Mouse (Mus musculus): ENCODE results near the gene Fbxo17.

DNA sequence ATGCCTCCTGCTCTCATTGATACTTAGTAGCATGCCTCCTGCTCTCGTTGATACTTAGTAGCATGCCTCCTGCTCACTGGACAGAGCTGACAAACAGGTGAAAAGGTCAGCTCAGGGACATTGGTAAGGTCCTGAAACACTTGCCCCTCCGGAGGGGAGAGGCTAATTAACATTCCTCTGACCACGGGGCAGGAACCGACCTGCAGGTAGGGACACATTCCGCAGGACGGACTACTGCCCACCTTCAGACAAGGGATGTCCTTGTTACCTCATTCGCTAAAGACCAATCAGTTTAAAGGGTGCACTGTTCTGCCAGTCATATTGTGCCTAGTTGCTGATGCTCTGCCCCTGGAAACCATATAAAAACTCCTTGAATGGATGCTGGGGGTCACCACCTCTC is 25.5 kb upstream of the Fbxo17 start:
- TF ChIP-seq POLR2A (IDR thresholded peaks at IDR 0.05; ENCODE audit: extremely low read depth, insufficient read depth, low read length) (no peak), CTCF (IDR thresholded peaks at IDR 0.05; ENCODE audit: extremely low read depth, insufficient read depth, low read length) (no peak)
